Mouse (Mus musculus) heart, postnatal 25 days (tissue): ENCODE results near the gene Nme9. TPM values are rescaled to one million over a fixed set of nuclear protein-coding genes. Genes with fewer than 3 reads are reported as not detected.

Source experiments
- DNase-seq: peaks from one replicate; pipeline ENCODE4 v3.0.0; 2022; ENCODE audit warnings: low spot score
- intact Hi-C: fragments of 180-260 bp; cut with DNase I; formaldehyde crosslinking; loops from one replicate; pipeline ENCODE4 v1.15.1; 2025
- total RNA-seq, 2 experiments: library from RNA; stranded (reverse); gene quantifications; 2 replicates each; pipeline ENCODE4 v1.2.3; 2021

The Nme9 gene
- not detected for total RNA-seq

DNA sequence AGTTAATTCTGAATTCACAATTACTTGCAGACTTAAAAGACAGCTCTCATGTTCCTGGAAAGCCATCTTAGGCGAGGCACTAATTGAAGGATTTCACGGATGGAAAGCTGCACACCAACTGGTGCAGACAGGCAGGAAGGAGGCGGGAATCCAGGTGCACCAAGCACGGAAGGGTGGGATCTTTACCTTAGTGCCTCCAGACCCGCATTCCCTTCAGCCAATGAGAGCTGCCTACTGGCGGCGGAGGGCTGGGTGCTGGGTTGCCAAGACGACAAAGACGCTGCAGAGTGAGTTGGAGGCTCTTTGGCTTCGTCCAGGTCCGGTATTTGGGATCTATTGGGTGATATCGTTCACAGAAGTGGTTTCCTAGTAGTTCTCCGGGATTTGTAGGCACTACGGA, at the start of gene Nme9:
TSS of gene Nme9 (plus strand) at position 315 of the 400 bp plus-strand sequence.
- DNase-seq = no peak
- intact Hi-C loops = loop anchor here (2.0 kb wide), 1 partner anchor 388 kb away; no protein-coding TSS in a partner anchor

DNA sequence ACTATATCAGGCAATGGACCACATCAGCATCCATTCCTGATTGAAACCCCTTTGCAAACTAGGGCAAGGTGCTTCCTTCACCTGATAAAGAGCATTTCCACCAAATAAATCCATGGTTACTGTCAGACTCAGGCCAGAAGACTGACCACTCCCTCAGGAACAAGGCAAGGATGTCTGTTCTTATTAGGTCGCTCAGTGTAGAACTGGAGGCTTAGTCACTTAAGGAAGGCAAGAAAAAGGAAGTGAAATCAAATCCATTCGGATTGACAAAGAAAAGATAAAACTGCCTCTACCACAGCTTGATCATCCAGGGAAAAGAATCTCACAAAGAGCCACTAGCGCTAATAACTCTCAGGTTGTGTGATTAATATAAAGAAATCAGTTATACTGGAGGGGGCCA, 42.0 kb upstream of the Nme9 start:
- DNase-seq = no peak
- intact Hi-C loops = no loop called here

DNA sequence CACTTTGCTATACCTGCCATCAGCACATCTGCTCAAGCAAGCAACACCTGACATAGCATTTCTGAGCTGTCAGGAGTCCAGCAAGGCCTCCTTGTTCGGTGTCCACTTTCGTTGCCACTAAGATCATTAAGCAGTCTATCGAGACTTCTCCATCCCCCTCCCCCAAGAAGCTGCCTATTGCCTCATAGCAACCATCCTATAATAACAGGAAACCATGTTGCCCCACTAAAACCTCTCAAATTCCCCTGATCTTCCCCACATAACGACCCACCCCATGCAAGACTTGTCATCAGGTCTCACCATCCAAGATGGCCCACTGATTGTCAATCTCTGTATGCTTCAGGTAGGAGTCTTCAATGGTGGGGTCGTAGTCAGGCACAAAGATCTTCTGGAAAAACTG, 40.2 kb upstream of the Nme9 start:
- intact Hi-C loops = no loop called here
- no peak for DNase-seq

DNA sequence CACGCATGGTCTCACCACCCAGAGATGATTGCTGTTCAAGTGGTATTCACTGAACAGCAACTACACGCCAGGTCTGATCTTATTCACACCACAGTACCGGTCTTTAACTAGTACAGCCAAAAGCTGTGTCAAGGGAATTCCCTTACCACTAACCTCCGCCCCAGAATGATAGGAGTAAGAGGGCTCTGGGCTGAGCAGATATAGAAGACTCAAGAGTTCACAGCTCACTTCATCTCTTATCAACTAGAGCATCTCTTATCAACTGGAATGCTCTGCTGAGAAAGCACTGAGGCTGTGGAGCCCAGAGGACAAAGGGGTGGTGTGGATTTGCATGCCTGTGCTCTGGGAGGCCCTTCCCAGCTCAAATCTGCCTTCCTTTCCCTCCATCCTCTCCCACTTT, 39.5 kb upstream of the Nme9 start:
- intact Hi-C loops = no loop called here
- DNase-seq = no peak

DNA sequence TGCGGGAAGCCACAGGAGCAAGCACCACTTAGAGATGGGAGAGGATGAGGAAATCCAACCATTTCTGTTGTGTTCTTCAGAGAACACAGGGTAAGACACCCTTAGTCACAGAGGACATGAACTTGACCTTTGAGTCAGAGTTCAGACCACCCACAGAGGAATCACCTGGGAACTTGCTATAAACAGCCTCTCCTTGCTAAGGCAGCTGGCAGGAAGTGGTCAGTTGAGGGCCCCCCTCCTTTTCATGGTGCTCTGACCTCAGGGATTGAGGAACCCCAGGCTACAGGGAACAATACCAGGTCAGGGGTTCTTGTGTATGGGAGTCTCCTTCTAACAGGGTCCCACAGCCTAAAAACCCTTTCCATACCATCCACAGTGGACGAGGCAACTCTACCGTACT, 34.5 kb upstream of the Nme9 start:
- no peak for DNase-seq
- intact Hi-C loops = no loop called here

DNA sequence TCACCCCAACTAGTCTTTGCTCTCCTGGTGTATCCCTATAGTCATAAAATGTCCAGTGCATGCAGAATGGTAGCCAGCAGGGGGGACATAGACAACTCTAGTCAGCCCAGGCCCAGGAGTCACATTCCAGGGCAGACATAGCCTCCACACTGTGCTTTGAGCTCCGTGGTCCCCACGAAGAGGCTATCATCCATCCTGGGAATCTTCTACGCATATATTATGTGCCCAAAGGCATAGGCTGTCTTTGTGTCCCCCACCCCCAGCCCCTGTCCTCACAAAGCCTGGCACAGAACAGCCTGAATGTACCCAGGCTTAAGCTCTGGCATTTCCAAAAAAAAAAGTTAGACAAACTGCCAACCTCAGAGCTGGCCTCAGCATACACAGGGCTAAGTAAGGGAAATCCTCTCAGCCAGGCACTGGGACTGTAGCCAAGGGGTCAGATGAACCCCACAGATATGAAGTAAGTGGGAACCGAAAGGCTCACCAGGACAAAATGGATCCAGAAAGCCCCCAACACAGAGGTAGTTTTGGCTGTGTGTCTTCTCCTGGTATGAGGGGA, 33.9 kb upstream of the Nme9 start:
- no peak for DNase-seq
- intact Hi-C loops = no loop called here

DNA sequence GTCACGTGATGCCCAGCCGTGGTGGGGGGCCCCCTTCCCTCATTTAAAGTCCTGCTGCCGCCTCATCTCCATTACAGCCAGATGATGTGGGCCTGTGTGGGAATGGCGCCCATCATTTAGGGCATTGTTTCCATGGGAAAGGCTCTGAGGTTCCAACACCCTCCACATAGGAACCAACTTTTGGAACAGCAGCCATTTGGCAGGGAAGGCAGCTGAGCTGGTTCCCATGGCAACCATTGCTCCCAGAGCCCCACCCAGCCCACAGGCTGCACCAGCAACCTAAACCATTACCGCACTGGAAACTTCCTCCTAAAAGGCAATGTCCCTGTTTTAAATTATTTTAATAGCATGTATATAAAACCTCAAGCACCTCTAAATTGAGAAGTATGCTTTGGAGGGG, 32.9 kb upstream of the Nme9 start:
- intact Hi-C loops = no loop called here
- no peak for DNase-seq

DNA sequence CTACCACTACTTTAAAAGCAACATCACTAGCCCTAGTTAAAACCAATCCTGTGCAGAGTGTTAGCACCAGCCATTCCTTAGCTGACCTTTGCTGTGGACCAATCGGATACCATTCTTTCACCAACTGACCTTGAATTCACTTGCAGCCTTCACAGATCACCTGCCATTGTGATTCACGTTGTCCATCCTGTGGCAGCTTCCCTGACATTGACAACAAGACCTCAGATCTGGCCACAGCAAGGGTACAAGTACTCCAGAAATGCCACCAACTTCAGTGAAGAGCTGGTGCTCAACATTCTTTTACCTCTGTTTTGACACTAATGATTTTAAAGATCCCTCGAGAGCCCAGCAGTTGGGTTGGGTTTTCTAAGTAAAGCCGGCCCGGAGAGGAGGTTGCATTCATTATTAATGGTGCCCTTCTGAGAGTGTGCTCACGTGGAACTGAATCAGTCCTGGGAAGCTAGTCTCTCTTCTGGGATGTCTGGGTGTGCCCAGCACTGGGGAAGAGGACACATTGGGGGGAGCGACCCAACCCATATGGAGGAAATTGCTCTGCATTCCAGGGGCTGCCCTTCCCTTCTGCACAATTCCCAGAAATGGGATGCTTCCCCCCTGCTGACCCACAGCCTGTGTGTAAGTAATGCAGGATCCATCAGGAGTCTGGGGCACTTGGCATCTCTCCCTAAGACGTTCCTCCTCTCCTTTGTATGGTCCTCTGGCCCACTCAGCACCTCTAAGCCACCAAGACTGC, 31.1 kb upstream of the Nme9 start:
- DNase-seq = no peak
- intact Hi-C loops = no loop called here

DNA sequence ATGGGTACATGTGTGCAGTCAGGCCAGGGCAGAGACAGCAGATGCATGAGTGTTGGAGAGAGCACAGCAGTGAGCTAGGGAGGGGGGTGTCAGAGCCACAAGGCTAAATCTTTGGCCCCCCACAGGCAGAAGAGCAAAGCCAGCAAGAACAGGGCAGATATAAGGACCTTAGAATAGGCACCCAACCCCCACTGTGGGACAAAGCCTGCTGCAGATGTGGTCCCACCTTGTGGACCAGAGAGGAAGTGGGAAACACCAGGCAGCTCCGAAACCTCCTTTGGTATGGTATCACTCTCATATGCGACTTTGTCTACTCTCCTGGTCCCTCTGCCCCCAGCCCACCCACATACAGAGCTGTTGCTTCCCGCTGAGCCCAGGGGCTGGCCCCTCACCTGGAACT, 29.4 kb upstream of the Nme9 start:
- DNase-seq = no peak
- intact Hi-C loops = no loop called here

DNA sequence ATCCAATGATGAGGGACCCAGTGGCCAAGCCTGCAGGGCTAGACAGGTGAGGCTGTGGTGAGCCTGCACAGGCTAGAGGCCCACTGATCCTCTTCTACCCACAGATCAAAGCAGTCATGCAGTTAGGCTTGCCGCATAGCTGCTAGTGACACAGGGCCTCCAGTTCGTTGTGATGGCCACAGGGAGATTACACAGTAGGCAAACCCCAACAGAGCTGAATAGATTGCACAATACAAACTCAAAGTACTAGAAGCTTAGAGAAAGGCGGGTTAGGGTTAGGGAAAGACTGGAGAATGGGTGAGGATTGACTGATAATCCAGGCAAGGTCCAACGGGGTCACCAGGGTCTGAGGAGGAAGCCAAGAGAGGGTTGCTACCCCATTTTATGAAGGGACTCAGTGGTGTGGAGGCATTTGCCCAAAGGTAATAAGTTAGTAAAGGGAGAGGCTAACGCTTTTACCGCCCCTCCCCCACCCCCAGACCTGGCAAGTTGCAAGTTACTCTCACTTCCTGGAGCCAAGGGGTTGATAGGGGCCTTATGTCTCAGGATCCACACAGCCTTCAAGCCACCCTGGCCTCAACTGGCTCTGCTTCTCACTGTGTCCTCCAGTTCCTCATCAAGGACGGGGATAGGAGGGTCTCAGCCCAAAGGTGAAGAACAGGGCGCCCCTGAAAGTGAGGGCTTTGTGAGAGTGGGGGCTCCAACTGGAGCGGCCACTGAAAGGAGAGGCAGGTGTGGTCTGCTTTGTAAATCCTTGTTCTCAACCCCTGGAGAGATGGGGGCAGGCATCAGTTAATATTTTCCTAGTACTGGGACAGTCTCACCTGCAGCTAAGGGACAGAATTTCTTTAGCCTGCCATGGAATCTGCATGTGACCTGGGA, 27.3 kb upstream of the Nme9 start:
- no peak for DNase-seq
- intact Hi-C loops = no loop called here

DNA sequence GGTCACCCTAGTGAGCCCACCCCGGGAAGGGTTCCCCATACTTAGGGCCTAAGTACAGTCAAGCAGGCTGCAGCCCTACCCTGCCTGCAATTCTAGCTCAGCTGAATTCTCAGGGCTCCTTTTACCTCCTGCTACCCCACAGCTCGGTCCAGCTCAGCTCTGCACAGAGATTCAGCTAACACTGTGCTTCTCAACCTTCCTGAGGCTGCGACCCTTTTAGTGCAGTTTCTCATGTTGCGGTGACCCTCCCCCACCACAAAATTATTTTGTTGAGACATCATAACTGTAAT, 26.8 kb upstream of the Nme9 start:
- DNase-seq = no peak
- intact Hi-C loops = no loop called here

DNA sequence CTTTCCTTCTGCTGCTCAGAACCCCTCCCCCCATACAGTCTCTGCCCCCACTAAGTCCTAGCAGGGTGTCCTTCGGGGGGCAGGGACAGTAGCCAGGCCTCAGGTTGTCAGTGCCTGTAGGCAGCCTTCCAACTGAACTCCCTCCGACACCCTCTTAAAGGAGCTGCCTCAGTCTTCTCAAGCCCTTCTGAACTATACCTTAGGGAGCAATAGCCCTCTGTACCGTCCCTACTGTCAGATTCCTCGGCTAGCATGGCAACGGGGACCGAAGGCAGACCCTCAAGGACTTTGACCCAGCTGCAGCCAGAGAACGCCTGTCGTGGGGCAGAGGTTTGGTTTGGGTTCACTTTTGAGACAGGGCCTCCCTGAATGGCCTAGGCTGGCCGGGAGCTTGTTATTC, 26.0 kb upstream of the Nme9 start:
- intact Hi-C loops = no loop called here
- no peak for DNase-seq

DNA sequence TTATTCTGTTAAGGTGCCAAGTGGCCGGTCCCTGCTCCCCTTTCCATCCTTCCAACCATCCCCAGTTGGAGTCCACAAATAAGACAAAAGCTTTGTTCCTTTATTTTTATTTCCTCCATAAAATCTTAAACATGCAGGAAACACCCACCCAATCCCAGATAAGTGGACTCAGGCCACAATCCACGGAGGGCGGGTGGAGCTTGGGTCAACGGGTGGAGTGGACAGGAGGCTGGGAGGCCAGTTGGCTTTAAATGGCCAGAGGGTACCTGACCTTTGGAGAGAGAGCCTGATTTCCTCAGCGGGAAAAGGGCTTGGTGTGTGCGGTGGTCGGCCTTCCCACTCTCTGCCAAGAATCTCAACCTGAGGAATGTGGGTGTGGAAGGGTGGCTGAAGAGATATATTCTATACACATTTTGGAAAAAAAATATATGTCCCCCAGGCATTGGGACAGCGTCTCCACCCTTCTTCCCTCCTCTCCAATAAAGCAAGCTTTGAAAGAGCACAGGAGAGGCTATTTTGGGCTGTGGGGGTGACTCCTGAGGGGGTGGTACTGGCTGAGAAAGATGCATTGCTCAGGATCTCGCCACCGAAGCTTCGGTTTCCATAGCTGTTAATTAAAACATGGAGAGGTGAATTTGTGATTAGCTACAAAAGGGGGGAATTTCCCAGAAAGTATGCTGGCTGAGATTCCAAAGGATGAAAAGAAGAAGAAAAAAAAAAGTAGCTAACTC, 22.5 kb upstream of the Nme9 start:
- intact Hi-C loops = no loop called here
- no peak for DNase-seq

DNA sequence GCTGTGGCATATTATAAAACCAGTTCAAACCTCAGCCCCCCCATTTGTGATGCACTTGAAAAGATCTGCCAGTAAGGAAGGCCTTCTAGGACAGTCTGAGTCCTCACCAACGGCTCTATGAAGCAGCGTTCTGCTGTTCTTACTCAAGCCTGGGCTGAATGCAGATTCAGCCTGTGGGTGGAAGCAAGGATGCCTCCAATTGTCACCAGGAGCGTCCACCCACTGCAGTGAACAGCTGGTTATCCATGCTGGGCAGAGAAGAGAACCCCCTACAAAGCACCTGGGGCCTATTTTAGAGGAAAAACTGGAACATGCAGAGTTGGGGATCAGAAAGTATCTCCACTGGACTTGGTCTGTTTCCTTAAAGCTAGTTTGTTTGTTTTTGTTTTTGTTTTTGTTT, 21.4 kb upstream of the Nme9 start:
- DNase-seq = no peak
- intact Hi-C loops = no loop called here

DNA sequence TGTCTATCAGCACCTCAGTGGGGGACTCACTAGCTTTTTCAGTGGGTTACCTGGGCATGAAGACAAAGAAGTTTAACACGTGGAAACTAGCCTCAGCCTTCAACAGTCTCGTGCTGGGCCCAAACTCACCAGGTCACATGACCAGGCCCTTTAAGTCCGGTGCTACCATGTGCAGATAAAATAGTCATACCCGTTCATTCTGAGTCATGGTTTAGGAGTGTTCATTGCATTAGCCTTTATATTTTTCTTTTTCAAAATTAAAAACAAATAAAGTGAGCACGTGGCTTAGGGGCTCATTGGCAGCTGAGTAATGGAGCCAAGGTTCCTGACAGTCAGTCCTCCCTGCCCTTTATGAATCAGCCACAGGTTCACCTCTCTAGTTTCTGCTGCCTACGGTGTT, 20.5 kb upstream of the Nme9 start:
- DNase-seq = no peak
- intact Hi-C loops = no loop called here

DNA sequence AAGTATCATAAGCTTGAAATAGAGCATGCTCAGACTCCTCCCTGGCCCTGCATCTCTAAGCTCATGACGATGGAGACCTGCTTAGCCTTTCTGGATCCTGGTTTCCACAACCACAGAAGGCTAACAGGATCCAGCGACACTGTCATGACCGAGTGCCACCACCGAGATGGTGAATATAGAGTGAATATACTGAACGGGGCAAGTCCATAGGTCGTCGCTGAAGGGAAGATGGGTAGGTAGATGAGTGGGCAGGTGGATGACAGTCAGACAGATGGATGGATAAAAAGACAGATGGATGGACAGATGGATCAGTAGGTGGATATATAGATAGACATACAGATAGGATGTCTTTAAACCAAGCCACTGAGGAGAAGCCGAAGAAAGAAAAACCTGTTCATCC, 19.9 kb upstream of the Nme9 start:
- DNase-seq = no peak
- intact Hi-C loops = no loop called here

DNA sequence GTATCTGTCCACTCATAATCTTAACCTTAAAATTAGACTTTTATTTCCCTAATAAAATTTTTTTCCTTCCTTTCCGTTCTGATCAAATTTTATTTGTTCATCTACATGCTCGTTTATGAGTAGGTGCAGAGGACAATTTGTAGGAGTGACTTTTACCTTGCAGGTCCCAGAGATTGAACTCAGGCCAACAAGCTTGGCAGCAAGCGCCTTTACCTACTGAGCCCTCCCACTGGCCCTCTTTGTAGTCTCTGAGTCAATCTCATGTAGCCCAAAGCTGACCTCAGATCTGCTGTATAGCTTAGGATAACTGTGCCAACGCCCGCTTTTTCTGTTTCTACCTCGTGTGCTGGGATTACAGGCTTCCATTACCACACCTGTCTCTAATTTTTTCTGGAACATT, 19.3 kb upstream of the Nme9 start:
- no peak for DNase-seq
- intact Hi-C loops = no loop called here

DNA sequence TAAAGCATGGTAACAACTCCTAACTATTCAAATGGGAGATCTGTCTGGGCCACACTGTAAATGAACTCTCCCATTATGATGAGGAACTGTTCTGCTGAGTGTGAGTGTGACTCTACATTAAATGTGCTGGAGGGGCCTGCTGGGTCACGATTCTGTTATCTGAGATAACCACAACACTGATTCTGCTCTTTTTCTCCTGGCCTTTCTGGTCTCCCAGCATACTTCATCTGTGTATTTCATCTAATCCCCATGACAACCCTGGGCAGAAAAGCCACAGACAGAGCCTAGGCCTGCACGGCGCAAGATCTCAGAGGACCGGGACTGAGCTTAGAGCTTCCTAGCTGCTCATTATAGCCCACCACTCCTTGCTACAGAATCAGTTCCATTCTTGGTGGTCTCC, 18.8 kb upstream of the Nme9 start:
- intact Hi-C loops = no loop called here

DNA sequence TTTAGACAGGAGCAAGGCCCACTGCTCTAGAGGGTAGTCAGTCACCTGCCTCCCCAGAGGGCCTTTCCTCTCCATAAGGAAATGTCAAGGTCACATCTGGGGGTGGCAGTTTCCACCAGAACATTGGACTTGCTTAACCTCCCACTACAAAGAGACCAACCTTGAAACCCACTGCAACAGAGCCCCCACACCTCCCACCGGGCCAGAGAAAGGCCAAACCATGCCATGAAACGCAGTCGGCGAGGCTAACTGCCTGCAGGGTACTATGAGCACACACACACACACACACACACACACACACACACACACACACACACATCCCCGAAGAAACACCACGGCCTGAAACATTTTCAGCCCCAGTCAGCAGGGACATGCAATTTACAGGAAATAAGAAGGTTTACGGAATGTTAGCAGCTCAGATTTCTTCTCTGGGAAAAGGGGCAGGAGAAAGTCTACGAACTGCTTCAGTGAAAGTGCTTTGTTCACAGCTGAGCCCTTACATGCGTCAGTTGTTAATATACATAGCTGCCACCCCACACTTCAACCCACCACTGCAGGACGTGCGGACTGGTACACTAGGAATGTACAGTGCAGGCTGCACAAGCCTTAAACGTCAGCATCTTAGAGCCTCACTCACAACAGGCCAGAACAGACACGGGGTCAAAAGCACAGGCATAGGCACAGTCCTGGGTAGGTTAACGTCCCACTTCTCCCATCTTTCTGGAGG, 16.2 kb upstream of the Nme9 start:
- intact Hi-C loops = loop anchor here (5.0 kb wide), 2 partner anchors 58 to 193 kb away; partner anchors contain the start of gene Cep70
- no peak for DNase-seq

More for the DNA sequence above, 18.8 kb upstream of the Nme9 start:
- no peak for DNase-seq

DNA sequence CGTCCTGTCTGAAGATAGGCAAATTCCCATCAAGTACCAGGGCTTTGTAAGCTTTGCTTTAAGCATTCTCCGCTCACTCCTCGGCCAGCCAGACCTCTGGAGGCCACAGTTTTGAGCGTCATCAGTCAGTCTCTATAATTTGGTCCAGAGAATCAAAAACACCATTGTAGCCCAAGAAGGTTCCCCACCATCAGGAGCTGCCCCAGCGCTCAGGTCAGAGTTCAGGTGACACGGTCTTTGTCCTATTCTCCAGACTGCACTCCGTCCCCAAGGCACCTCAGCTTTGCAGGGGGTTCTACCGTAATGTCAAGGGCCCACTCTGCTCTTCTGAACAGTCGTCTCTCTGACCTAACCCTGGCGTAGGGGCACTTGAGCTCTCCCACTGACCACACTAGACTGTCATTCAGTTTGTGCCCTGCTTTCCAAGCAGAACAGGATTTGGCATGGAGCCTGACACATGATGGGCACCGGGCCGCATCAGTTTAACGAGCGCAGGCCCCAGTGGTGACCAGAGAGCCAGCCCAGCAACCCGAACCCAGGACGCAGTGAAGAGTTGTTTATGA, 15.6 kb upstream of the Nme9 start:
- no peak for DNase-seq
- intact Hi-C loops = loop anchor here (5.0 kb wide), 2 partner anchors 58 to 193 kb away; partner anchors contain the start of gene Cep70
